8 mouse cellular contexts compared by ENCODE assay signal in genomic region chr11:24076821-24077730, GRCm38 (mm10). TPM values are rescaled to one million over a fixed set of nuclear protein-coding genes. Genes with fewer than 3 reads are reported as not detected.
DNase-seq lines count a peak whose midpoint lies in the region; ATAC-seq lines count a peak whose summit lies in the region.

No protein-coding gene starts in this region.

- ATAC-seq in embryonic facial prominence, embryonic 13.5 days (ENCODE audit: insufficient number of reproducible peaks, insufficient read depth, low FRiP score, low TSS enrichment, low read depth): peak; percentile 29
- ATAC-seq in limb, embryonic 13.5 days (ENCODE audit: low FRiP score, low read depth): peak; percentile 61
- peak; percentile 53 for ATAC-seq in midbrain, embryonic 11.5 days (ENCODE audit: low FRiP score)

- WGBS in embryonic facial prominence, embryonic 13.5 days: under 1% methylated on average over 59 of the region's 59 CpGs
- under 1% methylated on average over 59 of the region's 59 CpGs for WGBS in limb, embryonic 13.5 days
- under 1% methylated on average over 59 of the region's 59 CpGs for WGBS in midbrain, embryonic 11.5 days

- peak overlapping the region; percentile 85 for H3K4me3 ChIP-seq in embryonic facial prominence, embryonic 13.5 days
- peak overlapping the region; percentile 87 for H3K4me3 ChIP-seq in limb, embryonic 13.5 days
- H3K4me3 ChIP-seq in midbrain, embryonic 11.5 days (ENCODE audit: low read depth, low read length): peak overlapping the region; percentile 77

- H3K9me3 ChIP-seq in embryonic facial prominence, embryonic 13.5 days: no peaks in the 10 kb centered on the region
- no peaks in the 10 kb centered on the region for H3K9me3 ChIP-seq in limb, embryonic 13.5 days
- H3K9me3 ChIP-seq in midbrain, embryonic 11.5 days (ENCODE audit: control insufficient read depth, low read length): no peaks in the 10 kb centered on the region

- H3K9ac ChIP-seq in embryonic facial prominence, embryonic 13.5 days: peak overlapping the region; percentile 99
- H3K9ac ChIP-seq in limb, embryonic 13.5 days: peak overlapping the region; percentile 99
- H3K9ac ChIP-seq in midbrain, embryonic 11.5 days (ENCODE audit: low read length): peak overlapping the region; percentile 93

- no peaks in the 10 kb centered on the region for H3K36me3 ChIP-seq in embryonic facial prominence, embryonic 13.5 days
- H3K36me3 ChIP-seq in limb, embryonic 13.5 days: no peaks in the 10 kb centered on the region
- H3K36me3 ChIP-seq in midbrain, embryonic 11.5 days (ENCODE audit: control insufficient read depth, insufficient read depth, low read length): no peaks in the 10 kb centered on the region

- intact Hi-C loops in heart, postnatal 14 days (cut with DNase I): no loop called here

- peak overlapping the region; percentile 99 for H3K27ac ChIP-seq in embryonic facial prominence, embryonic 13.5 days
- H3K27ac ChIP-seq in limb, embryonic 13.5 days: peak overlapping the region; percentile 99
- peak overlapping the region; percentile 92 for H3K27ac ChIP-seq in midbrain, embryonic 11.5 days (ENCODE audit: low read depth, low read length)

- H3K27me3 ChIP-seq in embryonic facial prominence, embryonic 13.5 days: 0 out of 2 replicates have a peak, but pooled peaks cover 2% of the 10 kb centered on the region
- 0 out of 2 replicates have a peak, but pooled peaks cover 4% of the 10 kb centered on the region for H3K27me3 ChIP-seq in limb, embryonic 13.5 days
- peaks cover 4% of the 10 kb centered on the region for H3K27me3 ChIP-seq in midbrain, embryonic 11.5 days (ENCODE audit: control insufficient read depth, insufficient read depth, low read length)

- peak overlapping the region; percentile 94 for H3K4me2 ChIP-seq in embryonic facial prominence, embryonic 13.5 days
- peak overlapping the region; percentile 96 for H3K4me2 ChIP-seq in limb, embryonic 13.5 days (replicated peaks)
- peak overlapping the region; percentile 100 for H3K4me2 ChIP-seq in midbrain, embryonic 11.5 days

- DNase-seq in urinary bladder, adult 2 months (ENCODE audit: low spot score): peak; percentile 33
- no peak for DNase-seq in urinary bladder, postnatal 4 days (ENCODE audit: low spot score in 2 of 2)
- peak; percentile 52 to 59 for DNase-seq in heart, postnatal 14 days
- peak; percentile 98 for DNase-seq in midbrain, embryonic 11.5 days (ENCODE audit: low spot score, missing footprints)
- DNase-seq in spleen, postnatal 14 days (ENCODE audit: low spot score in 2 of 2): peak; percentile 56 to 61
- DNase-seq in layer of hippocampus, adult 9-11 months: no peak

- H3K4me1 ChIP-seq in embryonic facial prominence, embryonic 13.5 days: peaks cover 11% of the 10 kb centered on the region; the same call in 1 of the 2 replicates
- H3K4me1 ChIP-seq in limb, embryonic 13.5 days: peaks cover 26% of the 10 kb centered on the region
- H3K4me1 ChIP-seq in midbrain, embryonic 11.5 days (ENCODE audit: control insufficient read depth, insufficient read depth, low read length): peaks cover 13% of the 10 kb centered on the region

RNA-seq across cellular contexts. Expression of gene Bcl11a, which starts 0.8 kb away (rescaled TPM):
- polyA plus RNA-seq in urinary bladder, adult 2 months (2012; rRNA removed): 1.3 and 2.4 TPM in 2 replicates
- 70.0 and 79.1 TPM in 2 replicates for polyA plus RNA-seq in embryonic facial prominence, embryonic 13.5 days (2015; fragmentation: Nextera tagmentation; extraction: Ambion mirVana)
- 1 to 10 TPM; 4.1 to 5.0 TPM for total RNA-seq in heart, postnatal 14 days (2021)
- 76.6 and 82.3 TPM in 2 replicates for polyA plus RNA-seq in limb, embryonic 13.5 days (2015; fragmentation: Nextera tagmentation; extraction: Ambion mirVana)
- 42.5 and 44.1 TPM in 2 replicates for polyA plus RNA-seq in midbrain, embryonic 11.5 days (2014; fragmentation: Nextera tagmentation; extraction: Ambion mirVana)

RNA-seq across cellular contexts. Expression of gene A830031A19Rik, which starts 2.2 kb away (rescaled TPM):
- not detected in 2 replicates for polyA plus RNA-seq in urinary bladder, adult 2 months (2012; rRNA removed)
- not detected in 2 replicates for polyA plus RNA-seq in embryonic facial prominence, embryonic 13.5 days (2015; fragmentation: Nextera tagmentation; extraction: Ambion mirVana)
- total RNA-seq in heart, postnatal 14 days (2021): not detected
- not detected in 2 replicates for polyA plus RNA-seq in limb, embryonic 13.5 days (2015; fragmentation: Nextera tagmentation; extraction: Ambion mirVana)
- polyA plus RNA-seq in midbrain, embryonic 11.5 days (2014; fragmentation: Nextera tagmentation; extraction: Ambion mirVana): not detected in 2 replicates

Comparison
In these comparisons a context has a peak if more than half of its experiments do, and no peak if none do; other contexts are left out.
1. DNase-seq: peak in urinary bladder, adult 2 months (single experiment), heart, postnatal 14 days (2 of 2), midbrain, embryonic 11.5 days (single experiment) and spleen, postnatal 14 days (2 of 2); none in urinary bladder, postnatal 4 days (0 of 2) and layer of hippocampus, adult 9-11 months (single experiment).
2. RNA of gene Bcl11a, which starts 0.8 kb away (polyA plus RNA-seq): 70.0 to 79.1 TPM in embryonic facial prominence, embryonic 13.5 days, 76.6 to 82.3 TPM in limb, embryonic 13.5 days and 42.5 to 44.1 TPM in midbrain, embryonic 11.5 days; 1.3 to 2.4 TPM in urinary bladder, adult 2 months; every median in the first group is over 10 times any median in the second.
3. Peak in every context shown above with its lines, with median percentiles within 50 percentile points of each other: ATAC-seq, H3K27ac ChIP-seq, H3K4me2 ChIP-seq, H3K4me3 ChIP-seq and H3K9ac ChIP-seq.